Mouse (Mus musculus) MEL (cell line): ENCODE data around the gene Krtap3-2. TPM values are rescaled to one million over a fixed set of nuclear protein-coding genes. Genes with fewer than 3 reads are reported as not detected.

Experiments
- DNase-seq: peaks from one replicate; pipeline ENCODE4 v3.0.0; 2011; ENCODE audit warnings: low read depth, low spot score
- H3K27ac ChIP-seq: 2 replicates; pipeline ENCODE4 v1.5.1; 2012; ENCODE audit warnings: low read depth, mild to moderate bottlenecking, control low read depth, low read length, moderate library complexity; ENCODE audit not compliant: control insufficient read depth
- H3K27me3 ChIP-seq, 2 experiments: fragments of 150-350 bp in 1 of 2; sonication (generic) in 1 of 2; 2 replicates each; pipeline ENCODE4 v1.6.1; 2012; ENCODE audit warnings: low read length in 2 of 2, mild to moderate bottlenecking in 2 of 2, improper control_type of control experiment in 1 of 2, moderate library complexity in 1 of 2; ENCODE audit not compliant: insufficient read depth in 2 of 2, control insufficient read depth in 1 of 2
- H3K36me3 ChIP-seq, 2 experiments: 2 replicates each; pipeline ENCODE4 v1.6.1; 2012 to 2014; ENCODE audit warnings: low read length in 2 of 2, improper control_type of control experiment in 1 of 2, inconsistent platforms in 1 of 2, mild to moderate bottlenecking in 1 of 2; ENCODE audit not compliant: insufficient read depth in 2 of 2, control insufficient read depth in 1 of 2
- H3K4me1 ChIP-seq, 2 experiments: fragments of 150-350 bp in 1 of 2; sonication (generic) in 1 of 2; 2 replicates each; pipeline ENCODE4 v1.6.1; 2012; ENCODE audit warnings: low read length in 2 of 2, improper control_type of control experiment in 1 of 2, mild to moderate bottlenecking in 1 of 2; ENCODE audit not compliant: insufficient read depth in 2 of 2, control insufficient read depth in 1 of 2
- H3K4me3 ChIP-seq, 2 experiments: fragments of 150-350 bp in 1 of 2; sonication (generic) in 1 of 2; 2 replicates each; pipeline ENCODE4 v1.5.1; 2012; ENCODE audit warnings: low read depth in 2 of 2, low read length in 2 of 2, mild to moderate bottlenecking in 2 of 2, moderate library complexity in 2 of 2, control low read depth in 1 of 2, improper control_type of control experiment in 1 of 2; ENCODE audit not compliant: control insufficient read depth in 1 of 2, insufficient read depth in 1 of 2
- H3K79me2 ChIP-seq: 2 replicates; pipeline ENCODE4 v1.6.1; 2012; ENCODE audit warnings: mild to moderate bottlenecking, low read length, moderate library complexity; ENCODE audit not compliant: control insufficient read depth, poor library complexity, insufficient read depth
- H3K9ac ChIP-seq: 2 replicates; pipeline ENCODE4 v1.6.1; 2012; ENCODE audit warnings: low read depth, mild to moderate bottlenecking, control low read depth, low read length, moderate library complexity; ENCODE audit not compliant: control insufficient read depth, poor library complexity, severe bottlenecking
- H3K9me3 ChIP-seq: fragments of 150-350 bp; sonication (generic); replicated peaks from 2 replicates; pipeline ENCODE4 v1.6.1; 2012; ENCODE audit warnings: mild to moderate bottlenecking, low read length, improper control_type of control experiment, moderate library complexity; ENCODE audit not compliant: insufficient read depth
- BHLHE40 ChIP-seq: IDR thresholded peaks from 2 replicates; pipeline ENCODE4 v1.6.1; 2012; ENCODE audit warnings: low read depth, mild to moderate bottlenecking, inconsistent platforms, low read length, improper control_type of control experiment, borderline replicate concordance
- CHD1 ChIP-seq: IDR thresholded peaks from 2 replicates; pipeline ENCODE4 v1.6.1; 2012; ENCODE audit warnings: low read depth, mild to moderate bottlenecking, inconsistent platforms, low read length, improper control_type of control experiment
- E2F4 ChIP-seq: IDR thresholded peaks from 2 replicates; pipeline ENCODE4 v1.6.1; 2011; ENCODE audit warnings: low read depth, low read length, improper control_type of control experiment, borderline replicate concordance
- ELF1 ChIP-seq: IDR thresholded peaks from 2 replicates; pipeline ENCODE4 v1.6.1; 2014; ENCODE audit warnings: low read depth, mild to moderate bottlenecking, inconsistent platforms, low read length, improper control_type of control experiment, moderate library complexity
- EP300 ChIP-seq, 2 experiments: IDR thresholded peaks; 2 replicates each; pipeline ENCODE4 v1.6.1; 2011; ENCODE audit warnings: improper control_type of control experiment in 2 of 2, low read length in 2 of 2, low read depth in 1 of 2, mild to moderate bottlenecking in 1 of 2
- GABPA ChIP-seq: IDR thresholded peaks from 2 replicates; pipeline ENCODE4 v1.6.1; 2012; ENCODE audit warnings: low read depth, mild to moderate bottlenecking, inconsistent platforms, low read length, improper control_type of control experiment, moderate library complexity
- JUND ChIP-seq: IDR thresholded peaks from 2 replicates; pipeline ENCODE4 v1.6.1; 2011; ENCODE audit warnings: low read depth, mild to moderate bottlenecking, improper control_type of control experiment, low read length
- KAT2A ChIP-seq: conservative IDR thresholded peaks from 2 replicates; pipeline ENCODE4 v1.6.1; 2012; ENCODE audit warnings: low read depth, low read length, improper control_type of control experiment, inconsistent platforms
- MYB ChIP-seq: IDR thresholded peaks from 2 replicates; pipeline ENCODE4 v1.6.1; 2011; ENCODE audit warnings: mild to moderate bottlenecking, low read depth, low read length, improper control_type of control experiment
- POLR2A ChIP-seq, 2 experiments: IDR thresholded peaks; 2 replicates each; pipeline ENCODE4 v1.6.1; 2011 to 2012; ENCODE audit warnings: low read length in 2 of 2, mild to moderate bottlenecking in 2 of 2, control low read depth in 1 of 2, improper control_type of control experiment in 1 of 2, low read depth in 1 of 2, moderate library complexity in 1 of 2; ENCODE audit not compliant: control insufficient read depth in 1 of 2, insufficient read depth in 1 of 2, poor library complexity in 1 of 2
- POLR2AphosphoS2 ChIP-seq: IDR thresholded peaks from 2 replicates; pipeline ENCODE4 v1.6.1; 2011; ENCODE audit warnings: low read length, improper control_type of control experiment
- POLR2AphosphoS5 ChIP-seq: IDR thresholded peaks from 2 replicates; pipeline ENCODE4 v1.6.1; 2012; ENCODE audit warnings: low read depth, borderline replicate concordance, mild to moderate bottlenecking, inconsistent platforms, low read length, moderate library complexity, mixed read lengths
- SIN3A ChIP-seq: IDR thresholded peaks from 2 replicates; pipeline ENCODE4 v1.6.1; 2012; ENCODE audit warnings: low read length, improper control_type of control experiment, inconsistent platforms
- SMC3 ChIP-seq: IDR thresholded peaks from 2 replicates; pipeline ENCODE4 v1.6.1; 2011; ENCODE audit warnings: low read depth, low read length, improper control_type of control experiment
- TAL1 ChIP-seq: IDR thresholded peaks from 2 replicates; pipeline ENCODE4 v1.6.1; 2012; ENCODE audit warnings: mild to moderate bottlenecking, inconsistent platforms, low read length, moderate library complexity, mixed read lengths
- TBP ChIP-seq: IDR thresholded peaks from 2 replicates; pipeline ENCODE4 v1.8.0; 2011; ENCODE audit warnings: low read depth, low read length, improper control_type of control experiment
- TCF12 ChIP-seq: IDR thresholded peaks from 2 replicates; pipeline ENCODE4 v1.6.1; 2014; ENCODE audit warnings: low read depth, mild to moderate bottlenecking, inconsistent platforms, low read length, improper control_type of control experiment, moderate library complexity
- UBTF ChIP-seq: IDR thresholded peaks from 2 replicates; pipeline ENCODE4 v1.6.1; 2012; ENCODE audit warnings: low read depth, mild to moderate bottlenecking, inconsistent platforms, low read length, improper control_type of control experiment, moderate library complexity, borderline replicate concordance; ENCODE audit not compliant: insufficient read depth
- USF2 ChIP-seq, 2 experiments: IDR thresholded peaks; 2 replicates each; pipeline ENCODE4 v1.6.1; 2011 to 2012; ENCODE audit warnings: improper control_type of control experiment in 2 of 2, low read length in 2 of 2, borderline replicate concordance in 1 of 2, inconsistent platforms in 1 of 2, low read depth in 1 of 2, mild to moderate bottlenecking in 1 of 2; ENCODE audit not compliant: insufficient read depth in 1 of 2
- ZC3H11A ChIP-seq: IDR thresholded peaks from 2 replicates; pipeline ENCODE4 v1.6.1; 2012; ENCODE audit warnings: low read depth, mild to moderate bottlenecking, inconsistent platforms, low read length, improper control_type of control experiment
- ZKSCAN1 ChIP-seq: IDR thresholded peaks from 2 replicates; pipeline ENCODE4 v1.6.1; 2012; ENCODE audit warnings: low read depth, mild to moderate bottlenecking, inconsistent platforms, low read length, improper control_type of control experiment, moderate library complexity
- polyA plus RNA-seq, 2 experiments: library from polyadenylated mRNA; stranded (reverse) in 1 of 2; unstranded in 1 of 2; fragments of >175 nt in 1 of 2; fragments of >200 nt in 1 of 2; gene quantifications; 2 replicates each; pipeline versions ENCODE4 v1.2.1 to v1.2.4; 2012; ENCODE audit warnings: low replicate concordance in 2 of 2, low read depth in 1 of 2; ENCODE audit not compliant: insufficient read length in 2 of 2, insufficient read depth in 1 of 2, missing spikeins in 1 of 2
- total RNA-seq: library from RNA; depleted of rRNA; stranded (reverse); fragments of 300-350 nt; gene quantifications from 2 replicates; pipeline ENCODE4 v1.2.3, GENCODE M21; 2012

Gene Krtap3-2
- total and polyA plus RNA-seq, 3 experiments, result not detected

DNA sequence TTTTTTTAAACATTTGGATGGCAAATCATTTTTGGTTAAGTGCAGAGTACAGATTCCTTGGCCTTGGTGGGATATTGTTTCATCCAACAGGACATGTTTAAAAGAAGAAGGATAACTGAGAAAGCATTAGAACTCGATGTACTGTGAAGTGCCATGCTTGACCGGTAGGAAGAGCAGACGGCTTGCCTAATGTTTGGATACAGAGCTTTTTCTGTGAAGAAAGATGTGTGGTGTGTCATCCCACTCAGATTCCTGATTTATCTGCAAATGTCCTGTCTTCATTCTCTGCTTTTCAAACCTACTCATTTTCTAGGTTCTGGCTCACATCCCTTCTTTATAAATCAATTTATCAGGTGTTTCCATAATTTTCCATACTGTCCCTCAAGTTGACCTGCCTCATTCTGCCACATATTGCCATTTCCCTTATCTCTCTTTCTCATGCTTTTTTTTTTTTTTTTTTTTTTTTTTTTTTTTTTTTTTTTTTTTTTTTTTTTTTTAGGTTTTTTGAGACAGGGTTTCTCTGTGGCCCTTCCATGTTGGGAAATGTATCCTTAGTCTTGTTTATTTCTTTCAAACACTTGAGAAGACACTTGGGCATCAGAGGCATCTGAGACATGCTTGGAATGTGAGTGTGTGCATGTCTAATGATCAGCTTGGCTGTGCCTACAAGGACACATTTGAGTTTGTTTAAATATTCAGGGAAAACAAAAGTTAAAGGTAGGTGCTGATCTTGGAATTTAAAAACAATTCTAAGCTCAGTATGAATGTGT lies 1.5 kb upstream of the Krtap3-2 start:
- Histone ChIP-seq H3K4me3 (no peak overlapping the region), H3K9me3 (no peaks in the 10 kb centered on the region), H3K27ac (no peak overlapping the region), H3K9ac (no peak overlapping the region), H3K36me3 (no peaks in the 10 kb centered on the region), H3K27me3 (no peaks in the 10 kb centered on the region), H3K4me1 (no peaks in the 10 kb centered on the region), H3K79me2 (no peaks in the 10 kb centered on the region)
- TF ChIP-seq GABPA (no peak), POLR2AphosphoS5 (no peak), TBP (no peak), E2F4 (no peak), SMC3 (no peak), TAL1 (no peak), SIN3A (no peak), UBTF (no peak), ZC3H11A (no peak), POLR2A (IDR thresholded peaks at IDR 0.05; ENCODE audit: control insufficient read depth in 1 of 2, insufficient read depth in 1 of 2, low read depth in 1 of 2, low read length in 2 of 2, poor library complexity in 1 of 2) (no peak), ZKSCAN1 (no peak), MYB (no peak), KAT2A (no peak), EP300 (IDR thresholded peaks at IDR 0.05; ENCODE audit: low read depth in 1 of 2, low read length in 2 of 2) (no peak), ELF1 (no peak)
- DNase-seq, result no peak

DNA sequence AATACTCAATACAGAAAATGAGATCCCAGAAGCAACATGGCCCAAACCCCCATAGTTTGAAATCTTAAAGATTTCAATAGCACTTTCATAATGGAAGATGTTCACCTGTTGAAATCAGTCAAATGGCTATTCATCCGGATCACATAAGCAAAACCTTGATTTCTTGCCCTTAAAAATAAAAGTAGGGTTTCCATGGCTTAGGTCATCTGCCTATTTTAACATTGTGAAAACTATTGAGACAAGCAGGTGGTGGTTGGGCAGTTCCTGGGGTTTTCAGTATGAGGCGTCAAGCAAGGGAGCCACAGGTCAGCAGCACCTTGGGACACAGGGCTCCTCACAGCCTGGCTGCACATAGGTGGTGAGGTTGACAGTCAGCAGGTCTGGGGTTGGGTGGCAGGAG lies 458 bp downstream of the Krtap3-2 start:
- TF ChIP-seq CHD1 (no peak), USF2 (IDR thresholded peaks at IDR 0.05; ENCODE audit: borderline replicate concordance in 1 of 2, insufficient read depth in 1 of 2, low read depth in 1 of 2, low read length in 2 of 2) (no peak), POLR2AphosphoS2 (no peak), TCF12 (no peak), JUND (no peak), KAT2A (no peak), POLR2A (IDR thresholded peaks at IDR 0.05; ENCODE audit: control insufficient read depth in 1 of 2, insufficient read depth in 1 of 2, low read depth in 1 of 2, low read length in 2 of 2, poor library complexity in 1 of 2) (no peak), BHLHE40 (no peak)
- no peak for DNase-seq

More for the DNA sequence above, 458 bp downstream of the Krtap3-2 start:
- Histone ChIP-seq H3K9me3 (no peaks in the 10 kb centered on the region), H3K4me1 (no peaks in the 10 kb centered on the region), H3K79me2 (no peaks in the 10 kb centered on the region), H3K27me3 (no peaks in the 10 kb centered on the region), H3K9ac (no peak overlapping the region), H3K36me3 (no peaks in the 10 kb centered on the region), H3K27ac (no peak overlapping the region), H3K4me3 (no peak overlapping the region)
